Mouse (Mus musculus) neural tube, embryonic 13.5 days (tissue): ENCODE measurements at regions not wholly inside any gene's neighbourhood (a gene's known extent, or its start where the extent isn't known, plus 50 kb on each side); places are given as distances from the start of the nearest gene placed in this dataset.

Experiments
- ATAC-seq: fragments of 200-750 bp; cut with Nextera tagmentation; 2 replicates; pipeline ENCODE4 v1.8.0; 2017; ENCODE audit warnings: low read depth, mild to moderate bottlenecking, moderate TSS enrichment, moderate library complexity
- H3K27ac ChIP-seq: fragments of 300-500 bp; sonication (generic); replicated peaks from 2 replicates; pipeline ENCODE4 v1.5.1; 2015; ENCODE audit warnings: moderate library complexity, mild to moderate bottlenecking, inconsistent platforms
- H3K27me3 ChIP-seq: fragments of 300-500 bp; sonication (generic); 2 replicates; pipeline ENCODE4 v1.6.1; 2015; ENCODE audit warnings: mild to moderate bottlenecking, inconsistent platforms
- H3K36me3 ChIP-seq: fragments of 300-500 bp; sonication (generic); 2 replicates; pipeline ENCODE4 v1.6.1; 2015; ENCODE audit warnings: mild to moderate bottlenecking, inconsistent platforms
- H3K4me1 ChIP-seq: fragments of 300-500 bp; sonication (generic); replicated peaks from 2 replicates; pipeline ENCODE4 v1.6.1; 2015; ENCODE audit warnings: inconsistent platforms
- H3K4me2 ChIP-seq: fragments of 300-500 bp; sonication (generic); 2 replicates; pipeline ENCODE4 v1.6.1; 2015; ENCODE audit warnings: inconsistent platforms, mild to moderate bottlenecking, moderate library complexity
- H3K4me3 ChIP-seq: fragments of 300-500 bp; sonication (generic); 2 replicates; pipeline ENCODE4 v1.5.1; 2015; ENCODE audit warnings: mild to moderate bottlenecking, inconsistent platforms
- H3K9ac ChIP-seq: fragments of 300-500 bp; sonication (generic); 2 replicates; pipeline ENCODE4 v1.6.1; 2015; ENCODE audit warnings: moderate library complexity, mild to moderate bottlenecking, inconsistent platforms
- H3K9me3 ChIP-seq: fragments of 300-500 bp; sonication (generic); 2 replicates; pipeline ENCODE4 v1.6.1; 2016; ENCODE audit warnings: inconsistent platforms
- WGBS: fragments of 180-500 bp; shearing (Covaris S2); methylation state at CpG from one replicate; pipeline ENCODE4 v1.1.7; 2015; 5-methylcytosine and 5-hydroxymethylcytosine counted together

- no peak overlapping the region for H3K4me3 ChIP-seq
- H3K4me2 ChIP-seq: no peak overlapping the region
- no peaks in the 10 kb centered on the region for H3K27me3 ChIP-seq
- H3K36me3 ChIP-seq: no peaks in the 10 kb centered on the region
- no peak for ATAC-seq
- H3K4me1 ChIP-seq: no peaks in the 10 kb centered on the region
- no peak overlapping the region for H3K9ac ChIP-seq
- WGBS: 35% methylated on average over 4 of the region's 4 CpGs
- H3K9me3 ChIP-seq: no peaks in the 10 kb centered on the region
- H3K27ac ChIP-seq: no peak overlapping the region
Measured at GRCm38 (mm10) chr12:93549900-93550299, 1700.9 kb upstream of the Sel1l start.

DNA sequence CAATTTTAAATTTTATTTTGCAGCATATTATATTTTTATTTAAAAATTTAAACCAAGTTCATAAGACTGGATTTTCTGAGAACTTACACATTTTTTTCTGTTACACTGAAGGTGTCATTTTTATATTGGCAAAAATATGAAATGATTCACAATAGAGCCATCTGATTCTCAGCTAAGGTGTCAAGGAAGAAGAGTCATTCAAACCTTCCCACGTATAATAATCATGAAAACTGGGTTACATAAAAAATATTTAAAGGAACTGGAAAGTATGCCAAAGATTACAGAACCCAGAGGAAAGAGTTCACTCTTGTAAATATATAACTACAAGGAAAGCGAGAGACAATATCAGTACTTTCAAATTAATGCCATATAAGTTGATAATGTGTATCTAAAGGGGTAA lies 1674.5 kb upstream of the Sel1l start:
- H3K9me3 ChIP-seq: no peaks in the 10 kb centered on the region
- no peak overlapping the region for H3K4me2 ChIP-seq
- ATAC-seq: no peak
- H3K4me3 ChIP-seq: no peak overlapping the region
- H3K36me3 ChIP-seq: no peaks in the 10 kb centered on the region
- H3K4me1 ChIP-seq: no peaks in the 10 kb centered on the region
- 84% methylated on average over 2 of the region's 2 CpGs for WGBS
- no peak overlapping the region for H3K27ac ChIP-seq
- no peak overlapping the region for H3K9ac ChIP-seq
- H3K27me3 ChIP-seq: no peaks in the 10 kb centered on the region

- H3K9me3 ChIP-seq: no peaks in the 10 kb centered on the region
- H3K36me3 ChIP-seq: no peaks in the 10 kb centered on the region
- WGBS: 74% methylated on average over 1 of the region's 1 CpGs
- H3K4me1 ChIP-seq: no peaks in the 10 kb centered on the region
- no peak overlapping the region for H3K4me3 ChIP-seq
- H3K27me3 ChIP-seq: no peaks in the 10 kb centered on the region
- H3K4me2 ChIP-seq: no peak overlapping the region
- no peak overlapping the region for H3K9ac ChIP-seq
- no peak overlapping the region for H3K27ac ChIP-seq
- ATAC-seq: no peak
Measured at GRCm38 (mm10) chr12:93486381-93486780, 1637.4 kb upstream of the Sel1l start.

GRCm38 (mm10) chr12:93462106-93462505 lies 1613.1 kb upstream of the Sel1l start:
- Histone ChIP-seq H3K36me3 (no peaks in the 10 kb centered on the region), H3K27ac (no peak overlapping the region), H3K9me3 (no peaks in the 10 kb centered on the region), H3K4me1 (no peaks in the 10 kb centered on the region), H3K27me3 (no peaks in the 10 kb centered on the region), H3K4me3 (no peak overlapping the region), H3K4me2 (no peak overlapping the region), H3K9ac (no peak overlapping the region)
- ATAC-seq: no peak

- WGBS: 90% methylated on average over 2 of the region's 2 CpGs
- H3K27me3 ChIP-seq: no peaks in the 10 kb centered on the region
- H3K9ac ChIP-seq: no peak overlapping the region
- no peaks in the 10 kb centered on the region for H3K4me1 ChIP-seq
- no peak overlapping the region for H3K27ac ChIP-seq
- no peaks in the 10 kb centered on the region for H3K36me3 ChIP-seq
- no peak for ATAC-seq
- H3K9me3 ChIP-seq: no peaks in the 10 kb centered on the region; the same call in 1 of the 2 replicates
- H3K4me2 ChIP-seq: no peak overlapping the region
- H3K4me3 ChIP-seq: no peak overlapping the region
Measured at GRCm38 (mm10) chr12:93449436-93449835, 1600.5 kb upstream of the Sel1l start.

- no peak for ATAC-seq
- Histone ChIP-seq H3K27me3 (no peaks in the 10 kb centered on the region), H3K9me3 (no peaks in the 10 kb centered on the region), H3K4me1 (no peaks in the 10 kb centered on the region), H3K4me2 (no peak overlapping the region), H3K9ac (no peak overlapping the region), H3K4me3 (no peak overlapping the region), H3K27ac (no peak overlapping the region), H3K36me3 (no peaks in the 10 kb centered on the region)
Measured at GRCm38 (mm10) chr12:93429218-93429617, 1580.3 kb upstream of the Sel1l start.

GRCm38 (mm10) chr12:93427988-93428387 lies 1579.0 kb upstream of the Sel1l start:
- WGBS: 88% methylated on average over 2 of the region's 2 CpGs
- Histone ChIP-seq H3K4me2 (no peak overlapping the region), H3K4me3 (no peak overlapping the region), H3K27ac (no peak overlapping the region), H3K9me3 (no peaks in the 10 kb centered on the region), H3K9ac (no peak overlapping the region), H3K27me3 (no peaks in the 10 kb centered on the region), H3K4me1 (no peaks in the 10 kb centered on the region), H3K36me3 (no peaks in the 10 kb centered on the region)
- no peak for ATAC-seq

DNA sequence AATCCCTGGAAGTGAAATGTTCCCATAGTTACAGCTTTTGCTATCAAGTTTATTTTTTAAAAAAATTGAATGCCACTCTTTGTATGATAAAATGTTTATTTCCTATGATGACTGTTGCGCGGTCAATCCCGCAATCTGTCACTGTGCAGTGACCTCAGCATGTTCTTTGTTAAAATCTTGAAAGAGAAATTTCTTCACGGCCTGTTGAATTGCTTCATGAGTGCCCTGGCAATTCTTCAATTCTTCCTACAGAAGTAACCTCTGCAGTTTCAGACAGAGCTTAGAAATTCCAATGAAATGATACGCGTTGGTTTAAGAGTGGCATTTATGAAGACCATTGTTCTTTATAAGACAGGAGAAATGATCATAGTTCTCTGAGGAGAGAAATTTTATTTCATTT lies 1567.4 kb upstream of the Sel1l start:
- H3K9ac ChIP-seq: no peak overlapping the region
- 55% methylated on average over 6 of the region's 6 CpGs for WGBS
- no peaks in the 10 kb centered on the region for H3K4me1 ChIP-seq
- H3K4me3 ChIP-seq: no peak overlapping the region
- no peaks in the 10 kb centered on the region for H3K27me3 ChIP-seq
- ATAC-seq: no peak
- no peak overlapping the region for H3K4me2 ChIP-seq
- no peak overlapping the region for H3K27ac ChIP-seq
- no peaks in the 10 kb centered on the region for H3K9me3 ChIP-seq
- no peaks in the 10 kb centered on the region for H3K36me3 ChIP-seq

- 71% methylated on average over 1 of the region's 1 CpGs for WGBS
- Histone ChIP-seq H3K36me3 (no peaks in the 10 kb centered on the region), H3K4me1 (no peaks in the 10 kb centered on the region), H3K4me3 (no peak overlapping the region), H3K4me2 (no peak overlapping the region), H3K9me3 (no peaks in the 10 kb centered on the region), H3K27me3 (no peaks in the 10 kb centered on the region), H3K27ac (no peak overlapping the region), H3K9ac (no peak overlapping the region)
- ATAC-seq: no peak
Measured at GRCm38 (mm10) chr12:93415791-93416190, 1566.8 kb upstream of the Sel1l start.

GRCm38 (mm10) chr12:93385578-93385977 lies 1536.6 kb upstream of the Sel1l start:
- H3K4me2 ChIP-seq: no peak overlapping the region
- H3K36me3 ChIP-seq: no peaks in the 10 kb centered on the region
- no peak overlapping the region for H3K9ac ChIP-seq
- H3K27ac ChIP-seq: no peak overlapping the region
- H3K9me3 ChIP-seq: no peaks in the 10 kb centered on the region
- H3K4me1 ChIP-seq: no peaks in the 10 kb centered on the region
- no peaks in the 10 kb centered on the region for H3K27me3 ChIP-seq
- ATAC-seq: no peak
- WGBS: 30% methylated on average over 2 of the region's 2 CpGs
- no peak overlapping the region for H3K4me3 ChIP-seq

- 80% methylated on average over 4 of the region's 4 CpGs for WGBS
- Histone ChIP-seq H3K4me3 (no peak overlapping the region), H3K36me3 (no peaks in the 10 kb centered on the region), H3K4me1 (no peaks in the 10 kb centered on the region), H3K9ac (no peak overlapping the region), H3K27me3 (no peaks in the 10 kb centered on the region), H3K9me3 (no peaks in the 10 kb centered on the region), H3K4me2 (no peak overlapping the region), H3K27ac (no peak overlapping the region)
- ATAC-seq: no peak
Measured at GRCm38 (mm10) chr12:93342933-93343332, 1494.0 kb upstream of the Sel1l start.

GRCm38 (mm10) chr12:93342525-93342924 lies 1493.6 kb upstream of the Sel1l start:
- Histone ChIP-seq H3K4me3 (no peak overlapping the region), H3K27ac (no peak overlapping the region), H3K36me3 (no peaks in the 10 kb centered on the region), H3K9ac (no peak overlapping the region), H3K4me1 (no peaks in the 10 kb centered on the region), H3K27me3 (no peaks in the 10 kb centered on the region), H3K9me3 (no peaks in the 10 kb centered on the region), H3K4me2 (no peak overlapping the region)
- 75% methylated on average over 4 of the region's 4 CpGs for WGBS
- no peak for ATAC-seq

GRCm38 (mm10) chr12:93335520-93335919 lies 1486.6 kb upstream of the Sel1l start:
- H3K4me3 ChIP-seq: no peak overlapping the region
- H3K9me3 ChIP-seq: no peaks in the 10 kb centered on the region
- H3K36me3 ChIP-seq: no peaks in the 10 kb centered on the region
- H3K9ac ChIP-seq: no peak overlapping the region
- no peak overlapping the region for H3K27ac ChIP-seq
- 87% methylated on average over 1 of the region's 1 CpGs for WGBS
- no peaks in the 10 kb centered on the region for H3K27me3 ChIP-seq
- no peak overlapping the region for H3K4me2 ChIP-seq
- H3K4me1 ChIP-seq: no peaks in the 10 kb centered on the region
- no peak for ATAC-seq

DNA sequence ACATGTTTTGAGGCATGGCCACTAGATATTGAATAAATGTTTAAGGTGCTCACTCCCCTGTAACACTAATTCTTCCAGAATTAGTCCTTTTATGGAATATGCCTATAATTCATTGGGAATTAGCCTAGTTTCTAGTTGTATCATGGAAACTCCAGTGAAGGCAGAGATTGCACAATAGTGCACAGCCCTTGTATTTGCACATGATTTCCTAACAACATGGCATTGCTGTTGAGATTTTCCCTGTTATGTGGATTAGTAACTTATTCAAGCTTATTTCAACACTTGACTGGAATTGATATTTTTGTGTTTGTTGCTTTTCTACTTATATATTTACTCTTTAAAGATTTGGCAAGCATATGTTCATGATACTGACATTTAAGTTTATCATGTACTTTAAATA lies 1463.3 kb upstream of the Sel1l start:
- Histone ChIP-seq H3K9ac (no peak overlapping the region), H3K27me3 (no peaks in the 10 kb centered on the region), H3K9me3 (no peaks in the 10 kb centered on the region), H3K4me3 (no peak overlapping the region), H3K36me3 (no peaks in the 10 kb centered on the region), H3K27ac (no peak overlapping the region), H3K4me2 (no peak overlapping the region), H3K4me1 (no peaks in the 10 kb centered on the region)
- ATAC-seq: no peak
